Mouse (Mus musculus) olfactory bulb, adult 2 months (tissue): ENCODE data around the gene 9330182L06Rik. TPM values are rescaled to one million over a fixed set of nuclear protein-coding genes. Genes with fewer than 3 reads are reported as not detected.

Experiments used
- H3K27ac ChIP-seq: fragments of 200-500 bp; 2 replicates; pipeline ENCODE4 v1.5.1; 2012; ENCODE audit warnings: low read depth, low read length; ENCODE audit not compliant: insufficient read depth
- H3K4me1 ChIP-seq: fragments of 200-500 bp; 2 replicates; pipeline ENCODE4 v1.6.1; 2012; ENCODE audit warnings: low read length; ENCODE audit not compliant: control insufficient read depth, insufficient read depth
- H3K4me3 ChIP-seq: fragments of 200-500 bp; 2 replicates; pipeline ENCODE4 v1.5.1; 2012; ENCODE audit warnings: mild to moderate bottlenecking, low read depth, low read length, moderate library complexity; ENCODE audit not compliant: insufficient read depth
- CTCF ChIP-seq: fragments of 200-500 bp; IDR thresholded peaks from 2 replicates; pipeline ENCODE4 v1.5.1; 2012; ENCODE audit warnings: low read depth, mild to moderate bottlenecking, low read length, moderate library complexity; ENCODE audit not compliant: insufficient read depth
- POLR2A ChIP-seq: fragments of 200-500 bp; IDR thresholded peaks from 2 replicates; pipeline ENCODE4 v1.6.1; 2012; ENCODE audit warnings: mild to moderate bottlenecking, low read depth, low read length, moderate library complexity; ENCODE audit not compliant: insufficient read depth
- WGBS: fragments of 180-500 bp; shearing (Covaris S2); methylation state at CpG from one replicate; pipeline ENCODE4 v1.1.7; 2018; 5-methylcytosine and 5-hydroxymethylcytosine counted together
- polyA plus RNA-seq: library from polyadenylated mRNA; stranded (reverse); fragments of >200 nt; gene quantifications from 2 replicates; pipeline ENCODE4 v1.2.4, GENCODE M21; 2012; ENCODE audit warnings: low replicate concordance; ENCODE audit not compliant: missing spikeins, insufficient read depth, insufficient read length

The 9330182L06Rik gene
- polyA plus RNA-seq, 1 experiment: not detected

DNA sequence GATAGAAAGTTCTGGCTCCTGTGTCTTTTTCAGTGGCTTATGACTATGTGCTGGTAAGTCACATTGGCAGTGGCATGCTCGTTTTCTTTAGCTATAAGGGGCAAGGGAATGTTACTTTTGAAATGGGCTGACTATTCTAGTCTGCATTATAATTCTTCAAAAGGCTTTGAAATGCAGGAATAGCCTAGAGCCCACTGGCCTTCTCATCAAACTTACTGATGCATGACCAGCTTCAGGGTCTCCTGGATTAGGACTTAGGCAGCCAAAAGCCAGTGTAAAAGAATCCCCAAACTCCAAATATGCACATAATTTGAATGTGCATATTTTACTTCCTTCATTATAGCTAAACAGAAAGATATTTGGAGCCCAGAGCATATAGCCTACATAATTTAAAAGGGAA is 86.7 kb downstream of the 9330182L06Rik start:
- WGBS: 83% methylated on average over 1 of the region's 1 CpGs
- H3K4me3 ChIP-seq: no peak overlapping the region
- TF ChIP-seq POLR2A (no peak), CTCF (no peak)
- H3K27ac ChIP-seq: no peak overlapping the region
- no peaks in the 10 kb centered on the region for H3K4me1 ChIP-seq

DNA sequence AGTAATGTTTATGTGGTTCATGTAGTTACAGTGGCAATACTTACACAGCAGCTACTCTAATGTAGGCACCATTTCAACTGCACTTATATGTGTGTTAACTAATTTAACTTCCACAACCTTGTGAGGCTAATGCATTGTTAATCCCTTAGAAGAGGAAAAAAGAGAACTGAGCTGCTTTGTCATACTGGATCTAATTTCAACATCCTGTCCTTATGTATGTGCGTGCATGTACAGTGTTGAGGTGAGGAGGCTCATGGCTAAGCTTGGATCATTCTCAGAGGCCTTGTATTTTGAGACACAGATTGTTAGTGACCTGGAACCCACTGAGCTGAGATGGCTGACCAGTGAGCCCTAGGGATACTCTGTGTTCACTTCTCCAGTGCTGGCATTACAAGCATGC is 88.3 kb downstream of the 9330182L06Rik start:
- no peak overlapping the region for H3K27ac ChIP-seq
- H3K4me3 ChIP-seq: no peak overlapping the region
- WGBS: 93% methylated on average over 1 of the region's 1 CpGs
- H3K4me1 ChIP-seq: no peaks in the 10 kb centered on the region
- TF ChIP-seq POLR2A (no peak), CTCF (no peak)

DNA sequence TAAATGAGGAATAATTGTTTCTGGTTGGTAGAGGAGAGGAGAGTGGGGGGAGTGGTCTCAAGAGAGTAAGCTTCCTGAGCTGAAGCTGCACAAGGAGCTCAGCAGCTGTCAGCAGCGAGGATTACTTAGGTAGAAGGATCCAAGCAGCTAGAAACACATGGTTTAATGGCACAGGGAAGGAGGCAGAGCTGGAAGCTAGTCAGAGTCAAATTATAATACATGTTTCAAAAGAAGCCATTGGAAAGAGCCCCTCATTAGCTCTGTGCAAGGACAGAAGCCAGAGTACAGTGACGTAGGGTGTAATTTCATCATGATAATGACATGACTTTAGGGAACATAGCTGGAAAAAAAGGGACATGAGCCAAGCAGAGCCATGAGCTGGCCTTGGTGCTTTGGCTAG is 92.2 kb downstream of the 9330182L06Rik start:
- WGBS: 44% methylated on average over 2 of the region's 2 CpGs
- 0 out of 2 replicates have a peak, but pooled peaks cover 2% of the 10 kb centered on the region for H3K4me1 ChIP-seq
- no peak overlapping the region for H3K27ac ChIP-seq
- no peak overlapping the region for H3K4me3 ChIP-seq
- no peak for TF ChIP-seq POLR2A
- no peak for TF ChIP-seq CTCF

DNA sequence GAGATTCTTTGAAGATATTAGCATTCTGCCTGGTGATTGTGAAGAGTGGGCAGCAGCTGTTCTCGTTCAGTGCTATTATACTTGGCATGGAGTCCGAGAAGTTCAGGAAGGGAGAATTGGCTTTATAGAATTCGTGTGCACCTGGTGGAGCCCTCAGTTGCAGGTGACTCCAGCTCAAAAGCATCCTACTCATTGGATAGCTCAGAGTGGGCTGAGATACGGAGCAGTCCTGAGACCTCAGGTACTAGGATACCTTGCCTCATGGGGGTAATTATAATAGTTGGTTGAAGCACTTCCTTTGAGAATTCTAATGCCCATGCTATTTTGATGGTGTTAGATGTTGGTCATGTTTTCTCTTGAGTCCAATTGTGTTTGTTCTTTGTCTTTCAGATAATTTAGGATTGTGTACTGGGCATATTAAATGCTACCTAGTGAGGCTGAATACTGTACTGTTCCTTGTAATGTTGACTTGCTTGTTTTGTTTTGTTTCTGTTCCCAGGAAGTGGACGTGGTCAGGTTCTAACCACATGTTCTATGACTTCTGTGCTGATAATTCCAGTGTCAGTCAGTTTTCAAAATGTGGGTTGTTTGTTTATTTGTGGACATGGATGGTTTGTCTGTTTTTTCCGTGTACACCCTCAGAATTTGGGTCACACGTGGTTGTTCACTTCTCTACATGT is 96.2 kb downstream of the 9330182L06Rik start:
- Histone ChIP-seq H3K4me3 (no peak overlapping the region), H3K4me1 (0 out of 2 replicates have a peak, but pooled peaks cover 2% of the 10 kb centered on the region), H3K27ac (no peak overlapping the region)
- TF ChIP-seq POLR2A (no peak), CTCF (no peak)
- 78% methylated on average over 7 of the region's 7 CpGs for WGBS

DNA sequence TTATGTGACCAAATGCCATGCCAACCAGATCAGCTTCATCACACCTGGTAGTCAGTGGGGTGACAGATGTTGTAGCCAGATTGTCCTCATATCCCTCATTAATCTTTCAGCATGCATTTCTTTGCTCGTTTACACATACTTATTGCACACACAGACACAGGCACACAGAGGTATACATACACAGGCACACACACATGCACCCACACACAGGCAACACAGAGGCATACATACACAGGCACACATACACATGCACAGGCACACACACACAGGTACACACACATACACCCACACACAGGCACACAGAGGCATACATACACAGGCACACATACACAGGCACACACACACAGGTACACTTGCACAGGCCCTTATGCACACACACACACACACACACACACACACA is 99.0 kb downstream of the 9330182L06Rik start:
- WGBS: 85% methylated on average over 1 of the region's 1 CpGs
- TF ChIP-seq CTCF: no peak
- TF ChIP-seq POLR2A: no peak
- Histone ChIP-seq H3K4me1 (0 out of 2 replicates have a peak, but pooled peaks cover 2% of the 10 kb centered on the region), H3K27ac (no peak overlapping the region), H3K4me3 (no peak overlapping the region)

DNA sequence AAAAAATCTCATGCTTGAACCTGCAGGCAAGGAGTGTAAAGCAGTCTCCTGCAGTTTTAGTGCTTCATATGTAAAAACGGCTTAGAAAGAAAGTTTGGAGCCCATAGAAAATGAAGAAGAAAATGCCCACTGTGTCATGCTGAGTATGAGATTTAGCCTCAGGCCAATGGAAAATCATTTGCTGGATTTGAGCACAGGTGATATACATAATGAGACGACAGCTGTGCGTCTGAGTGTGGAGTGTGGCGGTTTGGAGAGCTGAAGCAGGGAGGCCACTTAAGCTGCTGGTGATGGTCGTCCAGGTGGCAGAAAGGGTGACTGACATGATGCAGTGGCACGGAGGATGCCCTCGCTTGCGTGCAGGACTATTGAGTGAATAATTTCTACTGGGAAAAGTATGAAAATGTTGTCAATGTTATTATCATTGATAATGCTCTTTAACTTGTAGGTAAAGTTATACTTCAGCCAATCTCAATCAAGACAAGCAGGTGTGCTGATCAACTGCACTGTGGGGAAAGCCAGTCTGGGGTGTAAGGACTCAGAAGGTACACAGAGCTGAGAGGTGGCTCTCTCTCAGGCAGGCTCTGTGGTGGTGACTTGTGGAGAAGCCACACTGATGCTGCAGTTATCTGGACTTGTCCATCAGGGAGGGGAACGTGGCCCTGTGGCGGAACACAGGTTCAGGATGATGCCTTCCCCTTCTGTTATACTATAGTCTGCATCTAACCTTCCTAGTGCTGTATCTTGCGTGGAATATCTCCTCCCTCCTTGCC is 102.2 kb downstream of the 9330182L06Rik start:
- H3K4me3 ChIP-seq: no peak overlapping the region
- H3K27ac ChIP-seq: no peak overlapping the region
- H3K4me1 ChIP-seq: no peaks in the 10 kb centered on the region
- 84% methylated on average over 11 of the region's 11 CpGs for WGBS
- TF ChIP-seq POLR2A (no peak), CTCF (no peak)

DNA sequence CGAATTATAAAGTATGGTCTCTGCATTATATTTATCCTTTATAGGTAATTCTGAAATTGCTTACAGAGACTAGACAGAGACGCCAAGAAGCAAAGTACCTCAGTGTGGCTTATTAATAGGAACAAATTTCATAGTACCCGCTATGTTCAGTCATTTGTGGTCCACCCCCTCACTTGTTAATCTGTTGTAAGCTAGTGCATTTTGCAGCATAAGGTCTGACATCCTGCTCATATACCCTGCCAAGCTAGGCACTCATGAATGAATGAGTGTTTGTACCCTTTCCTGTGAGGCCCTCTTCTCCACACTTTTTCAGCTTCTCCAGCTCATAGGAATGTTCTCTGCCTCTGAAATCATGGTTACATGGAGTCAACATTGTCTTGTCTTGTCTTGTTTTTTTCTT is 105.2 kb downstream of the 9330182L06Rik start:
- Histone ChIP-seq H3K4me3 (no peak overlapping the region), H3K27ac (no peak overlapping the region), H3K4me1 (no peaks in the 10 kb centered on the region)
- TF ChIP-seq POLR2A (no peak), CTCF (no peak)
- WGBS: 89% methylated on average over 3 of the region's 3 CpGs

DNA sequence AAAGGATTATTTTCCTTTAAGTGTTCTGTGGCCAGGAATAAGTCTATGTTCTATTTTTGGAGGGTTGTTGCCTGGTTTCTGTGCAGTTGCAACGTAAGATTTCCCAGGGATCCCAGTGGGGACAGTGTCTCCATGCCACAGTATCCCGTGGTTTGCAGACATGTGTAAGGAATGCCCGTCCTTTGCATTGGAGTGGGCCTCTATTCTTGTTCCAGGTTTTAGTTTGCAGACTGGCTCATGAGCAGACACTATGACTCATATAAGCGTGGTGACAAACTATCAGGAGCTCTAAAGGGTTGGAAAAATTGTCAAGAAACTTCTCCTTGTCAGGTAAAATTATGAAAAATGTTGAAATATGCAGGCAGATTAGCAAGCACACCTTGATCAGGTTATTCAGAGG is 107.4 kb downstream of the 9330182L06Rik start:
- no peaks in the 10 kb centered on the region for H3K4me1 ChIP-seq
- TF ChIP-seq POLR2A: no peak
- no peak for TF ChIP-seq CTCF
- H3K27ac ChIP-seq: no peak overlapping the region
- WGBS: 71% methylated on average over 4 of the region's 4 CpGs
- no peak overlapping the region for H3K4me3 ChIP-seq

DNA sequence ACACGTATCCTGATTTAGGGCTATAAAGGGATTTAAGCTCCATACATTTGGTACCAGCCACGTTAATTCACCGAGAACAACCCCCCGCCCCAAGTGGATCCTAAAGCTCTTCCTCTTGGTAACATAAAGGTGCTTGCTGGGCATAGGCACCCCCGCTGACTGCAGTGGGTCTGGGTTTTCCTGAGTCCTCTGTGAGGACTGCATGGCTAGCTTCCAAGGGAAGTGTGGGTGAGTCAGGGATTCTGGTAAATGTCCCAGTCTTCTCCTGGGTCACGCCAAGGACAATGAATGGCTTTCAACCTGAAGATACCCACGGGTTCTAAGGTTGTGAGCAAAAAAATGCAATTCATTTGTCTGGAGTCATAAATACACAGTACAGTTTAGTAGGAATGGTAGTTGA is 124.0 kb downstream of the 9330182L06Rik start:
- 75% methylated on average over 7 of the region's 7 CpGs for WGBS
- H3K4me1 ChIP-seq: no peaks in the 10 kb centered on the region
- no peak overlapping the region for H3K27ac ChIP-seq
- no peak overlapping the region for H3K4me3 ChIP-seq
- TF ChIP-seq POLR2A: no peak
- no peak for TF ChIP-seq CTCF
